Mouse (Mus musculus): ENCODE results near the gene Icos. TPM values are rescaled to one million over a fixed set of nuclear protein-coding genes. Genes with fewer than 3 reads are reported as not detected.

The Icos gene
- polyA plus RNA-seq (2014; fragmentation: Nextera tagmentation; extraction: Ambion mirVana), result 0.14 and 0.21 TPM in 2 replicates

DNA sequence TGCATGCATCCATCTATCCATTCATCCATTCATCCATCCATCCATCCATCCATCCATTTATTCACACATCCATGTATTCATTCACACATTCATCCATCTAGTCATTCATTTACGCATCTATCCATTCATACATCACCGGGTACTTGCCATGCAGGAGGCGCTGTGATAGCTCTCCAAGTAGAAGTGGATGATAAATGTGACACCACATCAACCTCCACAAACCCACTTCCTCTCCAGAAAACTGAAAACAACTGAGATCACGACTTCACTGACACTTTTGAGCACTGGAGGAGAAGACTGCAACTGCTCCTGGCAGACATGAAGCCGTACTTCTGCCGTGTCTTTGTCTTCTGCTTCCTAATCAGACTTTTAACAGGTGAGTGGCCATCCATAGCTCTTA lies at the start of gene Icos:
Gene Icos (plus strand): TSS at position 287 of the 400 bp plus-strand sequence.
- 73% methylated on average over 6 of the region's 6 CpGs for WGBS (ENCODE audit: insufficient replicate concordance)
- H3K27ac ChIP-seq (ENCODE audit: low read depth, low read length), result no peak within 1 kb of the TSS
- no peaks in the 10 kb centered on the region for H3K4me1 ChIP-seq (ENCODE audit: control insufficient read depth, insufficient read depth, low read length)
- no peak within 1 kb of the TSS for H3K4me2 ChIP-seq
- no peaks in the 10 kb centered on the region for H3K9me3 ChIP-seq (replicated peaks; ENCODE audit: control insufficient read depth, low read length)
- no peaks in the 10 kb centered on the region for H3K27me3 ChIP-seq (ENCODE audit: control insufficient read depth, insufficient read depth, low read length)
- no peak within 1 kb of the TSS for H3K9ac ChIP-seq (ENCODE audit: low read depth, low read length)
- no peak for ATAC-seq (replicated peaks; ENCODE audit: insufficient number of reproducible peaks, low FRiP score, low TSS enrichment)
- no peak within 1 kb of the TSS for H3K4me3 ChIP-seq (ENCODE audit: low read depth, low read length)
- H3K36me3 ChIP-seq (ENCODE audit: control insufficient read depth, insufficient read depth, low read length), result no peaks in the 10 kb centered on the region

DNA sequence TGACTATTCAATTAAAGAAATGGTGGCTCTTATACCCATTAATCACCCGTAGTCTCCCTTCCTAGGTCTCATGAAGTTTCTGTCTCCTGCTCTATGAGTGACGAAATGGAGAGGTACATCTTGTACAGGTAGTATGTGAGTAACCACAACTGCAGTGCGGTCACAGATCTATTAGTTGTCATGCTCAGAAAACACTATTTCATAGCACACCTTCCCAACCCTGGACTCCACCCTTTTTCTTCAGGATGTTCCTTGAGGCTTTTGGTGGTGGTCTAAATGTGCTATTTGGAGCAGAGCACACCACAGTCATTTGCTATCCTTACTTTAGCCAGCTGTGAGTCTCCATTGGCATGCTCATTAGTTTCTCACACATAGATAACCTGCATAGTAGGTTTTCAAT lies 48.7 kb upstream of the Icos start:
- Histone ChIP-seq H3K9ac (ENCODE audit: low read depth, low read length) (no peak overlapping the region), H3K27me3 (ENCODE audit: control insufficient read depth, insufficient read depth, low read length) (no peaks in the 10 kb centered on the region), H3K27ac (ENCODE audit: low read depth, low read length) (no peak overlapping the region), H3K4me1 (ENCODE audit: control insufficient read depth, insufficient read depth, low read length) (no peaks in the 10 kb centered on the region), H3K4me3 (ENCODE audit: low read depth, low read length) (no peak overlapping the region), H3K36me3 (ENCODE audit: control insufficient read depth, insufficient read depth, low read length) (no peaks in the 10 kb centered on the region), H3K4me2 (no peak overlapping the region), H3K9me3 (replicated peaks; ENCODE audit: control insufficient read depth, low read length) (no peaks in the 10 kb centered on the region)
- no peak for ATAC-seq (replicated peaks; ENCODE audit: insufficient number of reproducible peaks, low FRiP score, low TSS enrichment)
- 88% methylated on average over 3 of the region's 3 CpGs for WGBS (ENCODE audit: insufficient replicate concordance)

DNA sequence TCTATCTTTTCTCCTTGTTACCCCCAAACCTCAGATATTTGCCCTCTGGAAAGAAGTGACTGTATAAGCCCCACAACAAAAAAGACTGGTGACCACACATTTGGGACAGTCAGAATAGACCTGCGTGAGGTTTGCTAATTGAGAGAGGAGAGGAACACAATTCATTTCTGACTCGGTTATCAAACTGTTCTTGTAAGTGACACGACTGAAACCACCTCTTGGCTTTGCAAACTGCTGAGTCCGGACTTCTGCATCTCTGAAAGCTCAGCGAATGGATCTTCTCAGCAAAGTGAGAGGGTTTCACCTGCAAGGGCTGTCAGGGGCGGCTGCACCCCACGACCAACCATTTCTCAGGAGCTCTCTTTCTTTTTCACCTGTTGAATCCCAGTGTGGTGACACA lies 47.3 kb upstream of the Icos start:
- no peak overlapping the region for H3K9ac ChIP-seq (ENCODE audit: low read depth, low read length)
- no peaks in the 10 kb centered on the region for H3K4me1 ChIP-seq (ENCODE audit: control insufficient read depth, insufficient read depth, low read length)
- no peak overlapping the region for H3K27ac ChIP-seq (ENCODE audit: low read depth, low read length)
- H3K9me3 ChIP-seq (replicated peaks; ENCODE audit: control insufficient read depth, low read length), result no peaks in the 10 kb centered on the region
- no peak for ATAC-seq (replicated peaks; ENCODE audit: insufficient number of reproducible peaks, low FRiP score, low TSS enrichment)
- no peaks in the 10 kb centered on the region for H3K27me3 ChIP-seq (ENCODE audit: control insufficient read depth, insufficient read depth, low read length)
- H3K4me3 ChIP-seq (ENCODE audit: low read depth, low read length), result no peak overlapping the region
- H3K36me3 ChIP-seq (ENCODE audit: control insufficient read depth, insufficient read depth, low read length), result no peaks in the 10 kb centered on the region
- no peak overlapping the region for H3K4me2 ChIP-seq
- WGBS (ENCODE audit: insufficient replicate concordance), result 74% methylated on average over 7 of the region's 7 CpGs

DNA sequence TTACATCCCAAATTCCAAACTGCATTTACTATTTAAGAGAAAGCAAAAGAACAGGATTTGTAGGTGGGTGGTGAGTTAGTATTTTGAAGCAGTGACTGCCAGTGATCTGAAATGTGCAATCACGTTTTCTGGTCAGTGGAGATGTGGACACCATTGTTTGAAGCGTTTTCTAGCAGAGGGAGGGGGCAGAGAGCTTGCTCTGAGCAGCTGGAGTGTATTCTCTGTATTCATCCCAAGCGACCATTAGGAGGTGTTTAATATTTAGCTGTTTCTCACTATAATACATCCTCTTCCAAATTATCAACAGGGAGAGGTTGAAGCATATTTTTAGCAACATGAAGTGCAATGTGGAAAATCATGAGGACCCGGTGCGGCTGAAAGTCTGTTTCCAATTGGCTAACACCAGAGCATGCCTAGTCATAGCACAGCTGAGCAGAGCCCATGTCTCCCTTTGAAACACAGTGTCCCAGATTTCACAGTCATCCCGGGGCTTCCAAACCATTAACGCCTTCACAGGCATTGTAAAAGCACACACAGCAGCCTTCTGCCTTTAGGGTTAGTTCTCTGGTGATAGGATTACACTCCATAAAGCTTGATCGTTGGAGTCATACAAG lies 41.7 kb upstream of the Icos start:
- WGBS (ENCODE audit: insufficient replicate concordance), result 57% methylated on average over 8 of the region's 8 CpGs
- Histone ChIP-seq H3K4me2 (no peak overlapping the region), H3K27ac (ENCODE audit: low read depth, low read length) (no peak overlapping the region; the same call in 1 of the 2 replicates), H3K4me1 (ENCODE audit: control insufficient read depth, insufficient read depth, low read length) (no peaks in the 10 kb centered on the region), H3K9ac (ENCODE audit: low read depth, low read length) (no peak overlapping the region), H3K9me3 (replicated peaks; ENCODE audit: control insufficient read depth, low read length) (no peaks in the 10 kb centered on the region), H3K27me3 (ENCODE audit: control insufficient read depth, insufficient read depth, low read length) (no peaks in the 10 kb centered on the region), H3K36me3 (ENCODE audit: control insufficient read depth, insufficient read depth, low read length) (no peaks in the 10 kb centered on the region), H3K4me3 (ENCODE audit: low read depth, low read length) (no peak overlapping the region)
- no peak for ATAC-seq (replicated peaks; ENCODE audit: insufficient number of reproducible peaks, low FRiP score, low TSS enrichment)

DNA sequence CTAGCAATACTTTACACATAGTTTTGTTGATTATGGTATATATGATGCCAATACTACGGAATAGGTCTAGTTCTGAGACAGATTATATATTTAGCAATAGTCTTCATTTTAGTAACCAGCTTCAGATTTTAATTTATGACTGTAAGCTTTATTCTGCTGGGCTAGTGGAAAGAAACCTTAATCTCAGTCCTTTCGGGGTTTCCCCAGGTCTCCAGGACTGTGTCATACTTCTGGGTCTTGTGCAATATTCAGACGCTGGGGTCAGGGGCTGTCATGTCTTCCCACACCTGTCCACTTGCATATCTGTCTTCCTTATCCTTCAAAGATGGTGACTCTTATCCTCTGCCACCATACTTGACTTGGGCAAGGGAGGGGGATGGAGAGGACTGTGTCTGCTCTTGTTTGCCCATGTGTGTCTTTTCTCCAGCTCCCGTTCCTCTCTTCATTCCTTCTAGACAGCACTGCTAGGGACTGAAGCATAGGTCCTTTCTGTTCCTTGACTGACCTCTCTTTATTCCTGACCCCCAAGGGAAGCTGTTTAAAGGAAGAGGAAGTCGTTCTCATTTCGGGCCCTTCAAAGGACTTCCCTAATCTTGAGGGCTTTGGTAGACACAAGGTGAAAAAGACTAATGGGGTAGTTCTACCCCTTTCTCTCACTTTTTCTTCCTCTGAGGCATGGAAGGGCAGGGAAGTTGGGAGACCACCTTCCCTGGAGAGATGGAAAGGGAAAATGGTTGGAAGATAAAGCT lies 40.6 kb upstream of the Icos start:
- 73% methylated on average over 6 of the region's 6 CpGs for WGBS (ENCODE audit: insufficient replicate concordance)
- Histone ChIP-seq H3K9ac (ENCODE audit: low read depth, low read length) (no peak overlapping the region), H3K4me1 (ENCODE audit: control insufficient read depth, insufficient read depth, low read length) (no peaks in the 10 kb centered on the region), H3K4me2 (no peak overlapping the region), H3K36me3 (ENCODE audit: control insufficient read depth, insufficient read depth, low read length) (no peaks in the 10 kb centered on the region), H3K27me3 (ENCODE audit: control insufficient read depth, insufficient read depth, low read length) (no peaks in the 10 kb centered on the region), H3K9me3 (replicated peaks; ENCODE audit: control insufficient read depth, low read length) (no peaks in the 10 kb centered on the region), H3K27ac (ENCODE audit: low read depth, low read length) (no peak overlapping the region), H3K4me3 (ENCODE audit: low read depth, low read length) (no peak overlapping the region)
- no peak for ATAC-seq (replicated peaks; ENCODE audit: insufficient number of reproducible peaks, low FRiP score, low TSS enrichment)

DNA sequence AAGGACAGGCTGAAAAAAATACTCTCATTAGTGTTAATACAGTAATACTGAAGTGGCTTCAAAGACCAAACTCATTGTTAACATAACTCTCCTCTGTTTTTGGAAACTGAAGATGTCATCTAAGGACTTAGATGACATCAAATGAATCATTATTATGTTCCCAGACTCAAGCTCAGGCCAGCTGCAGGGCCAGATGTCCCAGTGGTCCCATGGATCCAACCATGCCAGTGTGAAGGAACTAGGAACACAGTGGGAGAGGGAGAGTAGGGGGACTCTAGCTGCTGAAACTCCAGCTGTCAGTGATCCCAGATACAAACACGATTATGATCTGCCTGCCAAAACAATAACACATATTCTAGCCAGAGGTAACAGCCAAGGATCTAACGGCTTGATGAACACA lies 39.5 kb upstream of the Icos start:
- no peaks in the 10 kb centered on the region for H3K9me3 ChIP-seq (replicated peaks; ENCODE audit: control insufficient read depth, low read length)
- no peaks in the 10 kb centered on the region for H3K36me3 ChIP-seq (ENCODE audit: control insufficient read depth, insufficient read depth, low read length)
- no peaks in the 10 kb centered on the region for H3K4me1 ChIP-seq (ENCODE audit: control insufficient read depth, insufficient read depth, low read length)
- no peak for ATAC-seq (replicated peaks; ENCODE audit: insufficient number of reproducible peaks, low FRiP score, low TSS enrichment)
- H3K27ac ChIP-seq (ENCODE audit: low read depth, low read length), result no peak overlapping the region
- H3K27me3 ChIP-seq (ENCODE audit: control insufficient read depth, insufficient read depth, low read length), result no peaks in the 10 kb centered on the region
- no peak overlapping the region for H3K4me2 ChIP-seq
- H3K9ac ChIP-seq (ENCODE audit: low read depth, low read length), result no peak overlapping the region
- WGBS (ENCODE audit: insufficient replicate concordance), result 70% methylated on average over 2 of the region's 2 CpGs
- H3K4me3 ChIP-seq (ENCODE audit: low read depth, low read length), result no peak overlapping the region

DNA sequence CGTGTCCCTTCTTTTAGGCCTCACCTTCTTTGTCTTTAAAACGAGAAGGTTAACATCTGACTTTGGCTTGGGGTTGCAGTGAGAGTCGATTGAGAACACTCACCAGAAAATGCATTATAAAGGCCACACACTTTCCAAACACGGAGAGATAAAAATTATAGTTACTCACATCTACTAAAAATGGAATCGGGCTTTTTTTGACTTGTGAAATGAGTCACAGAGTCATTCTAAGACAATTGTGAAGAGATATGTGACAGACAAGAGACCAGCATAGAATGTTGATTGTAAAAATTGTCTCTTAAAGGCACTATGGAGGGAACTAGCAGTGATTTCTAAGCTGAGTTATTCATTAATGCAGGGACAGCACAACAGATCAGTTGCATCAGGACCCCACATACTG lies 38.8 kb upstream of the Icos start:
- ATAC-seq (replicated peaks; ENCODE audit: insufficient number of reproducible peaks, low FRiP score, low TSS enrichment), result no peak
- no peak overlapping the region for H3K4me2 ChIP-seq
- 76% methylated on average over 5 of the region's 5 CpGs for WGBS (ENCODE audit: insufficient replicate concordance)

DNA sequence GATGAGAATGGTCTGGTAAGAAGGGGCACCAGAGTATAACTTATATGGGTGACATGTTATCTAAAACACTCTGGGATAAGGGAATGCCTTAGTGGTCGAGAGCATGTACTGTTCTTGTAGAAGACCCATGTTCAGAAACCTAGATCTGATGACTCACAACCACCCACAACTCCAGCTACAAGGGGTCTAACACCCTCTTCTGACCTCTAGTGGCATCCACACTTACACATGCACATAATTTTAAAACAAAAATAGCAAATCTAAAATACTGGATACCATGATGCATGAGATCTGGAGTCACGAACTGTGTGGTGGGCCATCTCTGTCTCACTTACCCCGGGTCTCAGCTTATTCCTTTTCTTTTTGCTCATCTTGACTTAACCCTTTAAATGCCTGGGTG lies 37.7 kb upstream of the Icos start:
- H3K4me2 ChIP-seq, result no peak overlapping the region
- no peak overlapping the region for H3K4me3 ChIP-seq (ENCODE audit: low read depth, low read length)
- no peaks in the 10 kb centered on the region for H3K4me1 ChIP-seq (ENCODE audit: control insufficient read depth, insufficient read depth, low read length)
- no peaks in the 10 kb centered on the region for H3K9me3 ChIP-seq (replicated peaks; ENCODE audit: control insufficient read depth, low read length)
- no peak for ATAC-seq (replicated peaks; ENCODE audit: insufficient number of reproducible peaks, low FRiP score, low TSS enrichment)
- H3K27ac ChIP-seq (ENCODE audit: low read depth, low read length), result no peak overlapping the region
- H3K36me3 ChIP-seq (ENCODE audit: control insufficient read depth, insufficient read depth, low read length), result no peaks in the 10 kb centered on the region
- 60% methylated on average over 3 of the region's 3 CpGs for WGBS (ENCODE audit: insufficient replicate concordance)
- H3K27me3 ChIP-seq (ENCODE audit: control insufficient read depth, insufficient read depth, low read length), result no peaks in the 10 kb centered on the region
- no peak overlapping the region for H3K9ac ChIP-seq (ENCODE audit: low read depth, low read length)

More for the DNA sequence above, 38.8 kb upstream of the Icos start:
- H3K9ac ChIP-seq (ENCODE audit: low read depth, low read length), result no peak overlapping the region
- H3K4me1 ChIP-seq (ENCODE audit: control insufficient read depth, insufficient read depth, low read length), result no peaks in the 10 kb centered on the region
- H3K36me3 ChIP-seq (ENCODE audit: control insufficient read depth, insufficient read depth, low read length), result no peaks in the 10 kb centered on the region
- H3K4me3 ChIP-seq (ENCODE audit: low read depth, low read length), result no peak overlapping the region
- H3K27me3 ChIP-seq (ENCODE audit: control insufficient read depth, insufficient read depth, low read length), result no peaks in the 10 kb centered on the region
- no peaks in the 10 kb centered on the region for H3K9me3 ChIP-seq (replicated peaks; ENCODE audit: control insufficient read depth, low read length)
- no peak overlapping the region for H3K27ac ChIP-seq (ENCODE audit: low read depth, low read length)

DNA sequence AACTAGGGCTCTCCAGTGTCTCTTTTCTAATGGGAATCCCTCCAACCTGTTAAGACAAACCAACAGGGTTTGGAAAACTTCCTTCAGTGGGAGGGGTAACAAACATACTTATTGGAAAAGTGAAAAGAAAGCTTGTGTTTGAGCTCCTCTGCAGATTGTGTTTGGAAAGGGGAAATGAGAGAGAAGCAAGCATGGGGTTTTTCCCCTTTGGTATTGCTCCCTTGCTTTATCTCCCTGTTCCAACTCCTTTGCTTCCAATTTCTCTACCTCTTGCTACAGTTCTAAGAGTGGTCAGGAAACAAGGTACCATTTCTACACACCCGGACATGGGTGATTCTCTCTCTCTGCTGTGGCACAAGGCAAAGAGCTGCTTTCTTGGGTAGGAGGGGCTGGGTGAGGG lies 37.1 kb upstream of the Icos start:
- ATAC-seq (replicated peaks; ENCODE audit: insufficient number of reproducible peaks, low FRiP score, low TSS enrichment), result no peak
- no peaks in the 10 kb centered on the region for H3K27me3 ChIP-seq (ENCODE audit: control insufficient read depth, insufficient read depth, low read length)
- no peak overlapping the region for H3K9ac ChIP-seq (ENCODE audit: low read depth, low read length)
- WGBS (ENCODE audit: insufficient replicate concordance), result 82% methylated on average over 1 of the region's 1 CpGs
- H3K36me3 ChIP-seq (ENCODE audit: control insufficient read depth, insufficient read depth, low read length), result no peaks in the 10 kb centered on the region
- H3K4me3 ChIP-seq (ENCODE audit: low read depth, low read length), result no peak overlapping the region
- H3K4me1 ChIP-seq (ENCODE audit: control insufficient read depth, insufficient read depth, low read length), result no peaks in the 10 kb centered on the region
- no peak overlapping the region for H3K27ac ChIP-seq (ENCODE audit: low read depth, low read length)
- no peaks in the 10 kb centered on the region for H3K9me3 ChIP-seq (replicated peaks; ENCODE audit: control insufficient read depth, low read length)
- no peak overlapping the region for H3K4me2 ChIP-seq

Data from heart, embryonic 11.5 days (tissue).